Mouse (Mus musculus) thymus, postnatal 10 days (tissue): Measurements from ENCODE around the gene Ttc9c.

Experiments
- DNase-seq, 2 experiments: peaks; one replicate each; pipeline ENCODE4 v3.0.0; 2021; ENCODE audit warnings: low spot score in 2 of 2

Gene Ttc9c

GRCm38 (mm10) chr19:8830664-8831063 lies 11.5 kb upstream of the Ttc9c start:
- DNase-seq, result no peak

- DNase-seq, result no peak
Observed at GRCm38 (mm10) chr19:8829660-8830059, 10.5 kb upstream of the Ttc9c start, which contains the start of gene AC129217.1. Gene AC129217.1, plus strand, starts transcription at chr19:8829773.

GRCm38 (mm10) chr19:8822696-8823095 lies 3.6 kb upstream of the Ttc9c start:
- no peak for DNase-seq

- no peak for DNase-seq
Observed at GRCm38 (mm10) chr19:8821146-8821545, 2.0 kb upstream of the Ttc9c start.

GRCm38 (mm10) chr19:8820424-8820956 lies 1.4 kb upstream of the Ttc9c start:
- DNase-seq, result peak in 1 of 2 experiments; percentile 44

- DNase-seq, result peak; percentile 95 to 99
Observed at GRCm38 (mm10) chr19:8819596-8820423, 677 bp upstream of the Ttc9c start, which contains the start of gene Hnrnpul2. Gene Hnrnpul2, plus strand, starts transcription at chr19:8820010.

- no peak for DNase-seq
Observed at GRCm38 (mm10) chr19:8818301-8818798, 783 bp downstream of the Ttc9c start.

GRCm38 (mm10) chr19:8817001-8817400 lies 2.1 kb downstream of the Ttc9c start:
- DNase-seq, result no peak

GRCm38 (mm10) chr19:8815812-8816211 lies 3.3 kb downstream of the Ttc9c start:
- DNase-seq, result no peak

GRCm38 (mm10) chr19:8806810-8807209 lies 12.3 kb downstream of the Ttc9c start:
- no peak for DNase-seq

- DNase-seq, result no peak
Observed at GRCm38 (mm10) chr19:8803879-8804660, 15.1 kb downstream of the Ttc9c start.

- no peak for DNase-seq
Observed at GRCm38 (mm10) chr19:8803204-8803780, 15.8 kb downstream of the Ttc9c start.

- peak; percentile 85 to 92 for DNase-seq
Observed at GRCm38 (mm10) chr19:8802130-8802821, 16.9 kb downstream of the Ttc9c start, which contains the start of gene Zbtb3. Gene Zbtb3, plus strand, starts transcription at chr19:8802555.

- DNase-seq, result no peak
Observed at GRCm38 (mm10) chr19:8798947-8799315, 20.2 kb downstream of the Ttc9c start.

- peak; percentile 85 to 87 for DNase-seq
Observed at GRCm38 (mm10) chr19:8798264-8798946, 20.7 kb downstream of the Ttc9c start, which contains the start of gene Polr2g. Gene Polr2g, minus strand, starts transcription at chr19:8798577.

- DNase-seq, result no peak
Observed at GRCm38 (mm10) chr19:8790171-8790570, 29.0 kb downstream of the Ttc9c start.

- DNase-seq, result no peak
Observed at GRCm38 (mm10) chr19:8789171-8789570, 30.0 kb downstream of the Ttc9c start.

- no peak for DNase-seq
Observed at GRCm38 (mm10) chr19:8788521-8788920, 30.6 kb downstream of the Ttc9c start.

- DNase-seq, result peak; percentile 87 to 92
Observed at GRCm38 (mm10) chr19:8786008-8786781, 32.9 kb downstream of the Ttc9c start, which contains the start of gene Taf6l. Gene Taf6l, minus strand, starts transcription at chr19:8786417.
